Mouse (Mus musculus) liver, postnatal 0 days (tissue): ENCODE data around the gene Atxn10. TPM values are rescaled to one million over a fixed set of nuclear protein-coding genes. Genes with fewer than 3 reads are reported as not detected.

Experiments
- ATAC-seq: fragments of 200-750 bp; cut with Nextera tagmentation; 2 replicates; pipeline ENCODE4 v1.8.0; 2017; ENCODE audit warnings: mild to moderate bottlenecking, moderate library complexity
- DNase-seq: peaks from one replicate; pipeline ENCODE4 v3.0.0-alpha.2; 2016
- H3K27ac ChIP-seq: fragments of 300-500 bp; sonication (generic); 2 replicates; pipeline ENCODE4 v1.5.1; 2014; ENCODE audit warnings: antibody characterized with exemption, moderate library complexity, mild to moderate bottlenecking, low read depth
- H3K27me3 ChIP-seq: fragments of 300-500 bp; sonication (generic); 2 replicates; pipeline ENCODE4 v1.6.1; 2014; ENCODE audit warnings: low read length, control low read depth, mixed read lengths; ENCODE audit not compliant: insufficient read depth
- H3K36me3 ChIP-seq: fragments of 300-500 bp; sonication (generic); replicated peaks from 2 replicates; pipeline ENCODE4 v1.6.1; 2014; ENCODE audit warnings: mild to moderate bottlenecking, control low read depth, low read length, moderate library complexity, mixed read lengths; ENCODE audit not compliant: insufficient read depth
- H3K4me1 ChIP-seq: fragments of 300-500 bp; sonication (generic); 2 replicates; pipeline ENCODE4 v1.6.1; 2014; ENCODE audit warnings: antibody characterized with exemption, mild to moderate bottlenecking, control low read depth; ENCODE audit not compliant: insufficient read depth
- H3K4me2 ChIP-seq: fragments of 300-500 bp; sonication (generic); 2 replicates; pipeline ENCODE4 v1.6.1; 2014; ENCODE audit warnings: low read depth, mild to moderate bottlenecking, low read length, moderate library complexity, mixed read lengths
- H3K4me3 ChIP-seq: fragments of 300-500 bp; sonication (generic); 2 replicates; pipeline ENCODE4 v1.5.1; 2014; ENCODE audit warnings: low read depth, low read length
- H3K9ac ChIP-seq: fragments of 300-500 bp; sonication (generic); replicated peaks from 2 replicates; pipeline ENCODE4 v1.6.1; 2014; ENCODE audit warnings: mild to moderate bottlenecking, moderate library complexity
- H3K9me3 ChIP-seq: fragments of 300-500 bp; sonication (generic); 2 replicates; pipeline ENCODE4 v1.6.1; 2016; ENCODE audit warnings: mild to moderate bottlenecking, control low read depth, low read length, mixed read lengths
- CTCF ChIP-seq: sonication (generic); IDR thresholded peaks from 2 replicates; pipeline ENCODE4 v1.5.1; 2016; ENCODE audit warnings: antibody characterized with exemption, low read depth
- EP300 ChIP-seq: IDR thresholded peaks from 2 replicates; pipeline ENCODE4 v1.6.1; 2016; ENCODE audit warnings: antibody characterized with exemption, low read depth, mild to moderate bottlenecking
- WGBS: fragments of 180-500 bp; shearing (Covaris S2); extraction: QIAGEN DNeasy Blood & Tissue Kit; methylation state at CpG from one replicate; pipeline ENCODE4 v1.1.7; 2014; ENCODE audit not compliant: insufficient replicate concordance; 5-methylcytosine and 5-hydroxymethylcytosine counted together
- polyA plus RNA-seq: library from polyadenylated mRNA; unstranded; fragments of >200 nt; fragmentation: Nextera tagmentation; extraction: Ambion mirVana; gene quantifications from 2 replicates; pipeline ENCODE4 v1.2.1, GENCODE M21; 2015

Atxn10 gene
- polyA plus RNA-seq, 1 experiment from 2014 or later = 83.3 TPM

DNA sequence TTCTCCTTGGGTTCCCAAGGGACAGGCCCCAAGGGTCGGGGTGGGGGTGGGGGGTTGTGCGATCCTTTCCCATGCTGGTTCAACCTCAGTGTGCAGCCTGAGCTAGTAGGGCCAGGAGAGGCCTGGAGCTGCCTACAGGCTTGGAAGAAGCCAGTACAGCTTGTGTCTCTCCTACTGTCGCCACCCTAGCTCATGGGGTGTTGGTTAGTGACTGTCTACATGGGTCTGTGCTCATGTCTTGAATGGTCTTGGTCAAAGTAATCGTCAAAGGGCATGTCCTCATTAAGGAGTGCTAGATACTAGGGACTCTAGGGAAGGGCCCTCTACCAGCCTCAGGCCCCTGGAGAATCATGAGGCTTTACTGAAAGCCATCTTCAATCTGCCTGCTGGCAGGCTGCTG lies 161.5 kb downstream of the Atxn10 start:
- no peak overlapping the region for H3K4me2 ChIP-seq
- 67% methylated on average over 4 of the region's 4 CpGs for WGBS
- DNase-seq = no peak
- H3K27ac ChIP-seq = no peak overlapping the region
- H3K9ac ChIP-seq = no peak overlapping the region
- no peaks in the 10 kb centered on the region for H3K4me1 ChIP-seq
- no peak for ATAC-seq
- TF ChIP-seq CTCF = no peak
- no peak for TF ChIP-seq EP300
- no peak overlapping the region for H3K4me3 ChIP-seq
- no peaks in the 10 kb centered on the region for H3K27me3 ChIP-seq
- no peaks in the 10 kb centered on the region for H3K36me3 ChIP-seq
- H3K9me3 ChIP-seq = no peaks in the 10 kb centered on the region

DNA sequence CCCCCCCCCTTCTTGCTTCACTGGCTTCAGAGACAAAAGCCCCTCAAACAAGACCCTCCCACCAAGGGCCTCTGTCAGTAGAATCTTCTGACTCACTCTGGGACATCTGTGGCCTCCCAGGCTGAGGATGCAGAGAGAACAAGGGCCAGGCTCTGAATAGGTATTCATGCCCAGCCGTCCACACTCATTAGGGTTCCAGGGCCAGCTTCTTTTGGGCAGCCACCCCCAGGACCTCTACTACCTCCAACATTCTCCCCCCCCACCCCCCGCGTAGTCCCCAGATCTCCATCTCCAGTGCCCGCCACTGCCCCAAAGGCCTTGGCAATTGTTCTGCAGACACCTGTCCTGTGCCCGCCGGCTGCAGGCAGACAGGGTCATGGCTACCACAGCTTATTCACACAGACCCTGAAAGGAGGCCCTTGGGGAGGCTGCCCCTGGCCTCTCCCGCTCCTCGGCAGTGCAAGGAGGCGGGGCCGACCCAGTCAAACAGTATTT lies 162.0 kb downstream of the Atxn10 start:
- no peak overlapping the region for H3K4me2 ChIP-seq
- H3K27ac ChIP-seq = no peak overlapping the region
- no peaks in the 10 kb centered on the region for H3K9me3 ChIP-seq
- H3K27me3 ChIP-seq = no peaks in the 10 kb centered on the region
- DNase-seq (no peak), ATAC-seq (no peak)
- H3K36me3 ChIP-seq = no peaks in the 10 kb centered on the region
- H3K4me3 ChIP-seq = no peak overlapping the region
- H3K4me1 ChIP-seq = no peaks in the 10 kb centered on the region
- TF ChIP-seq CTCF = no peak
- no peak for TF ChIP-seq EP300
- no peak overlapping the region for H3K9ac ChIP-seq
- WGBS = 55% methylated on average over 8 of the region's 10 CpGs

DNA sequence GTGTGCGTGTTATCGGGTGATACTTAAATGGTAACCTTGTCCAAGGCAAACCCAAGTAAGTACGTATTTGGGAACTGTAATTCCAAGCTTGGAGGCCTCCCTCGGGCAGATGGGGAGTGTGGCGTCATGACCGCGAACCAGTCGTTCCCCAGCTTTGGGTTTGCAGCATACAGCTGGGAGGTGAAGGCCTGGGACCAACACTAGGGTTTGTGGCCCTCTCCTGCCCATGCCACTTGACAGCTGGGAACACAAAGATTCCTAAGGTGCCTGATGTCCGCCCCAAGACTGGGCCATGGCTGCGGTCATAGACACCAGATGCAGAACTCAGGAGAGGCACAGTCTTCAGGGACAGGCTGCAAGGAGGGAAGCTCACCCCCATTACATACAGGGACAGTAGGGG lies 164.2 kb downstream of the Atxn10 start:
- Histone ChIP-seq H3K27me3 (no peaks in the 10 kb centered on the region), H3K9me3 (no peaks in the 10 kb centered on the region), H3K4me1 (no peaks in the 10 kb centered on the region), H3K9ac (no peak overlapping the region), H3K4me3 (no peak overlapping the region), H3K27ac (no peak overlapping the region), H3K36me3 (no peaks in the 10 kb centered on the region), H3K4me2 (no peak overlapping the region)
- 81% methylated on average over 10 of the region's 10 CpGs for WGBS
- DNase-seq = no peak
- TF ChIP-seq EP300 = no peak
- TF ChIP-seq CTCF = no peak
- ATAC-seq = no peak

DNA sequence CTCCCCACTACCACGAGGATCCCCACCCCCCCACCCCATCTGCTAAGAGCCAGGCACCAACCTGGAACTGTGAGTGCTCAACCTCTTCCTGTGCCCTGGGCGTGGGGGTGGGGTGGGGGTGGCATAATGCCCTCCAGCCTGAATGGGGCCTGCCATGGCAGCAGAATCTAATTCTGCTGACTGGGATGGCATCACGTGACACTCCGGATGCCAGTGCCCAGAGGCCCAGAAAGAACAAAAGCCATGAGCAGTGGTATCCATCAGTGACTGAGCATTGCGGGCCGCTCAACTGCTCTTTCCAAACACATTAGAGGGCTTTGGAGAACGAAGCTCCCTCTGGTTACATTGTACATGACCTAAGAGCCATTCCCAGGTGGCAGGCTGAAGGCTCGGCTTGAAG lies 167.1 kb downstream of the Atxn10 start, which contains the start of gene 7530416G11Rik:
Gene 7530416G11Rik (minus strand): TSS at position 101 of the 400 bp plus-strand sequence.
- H3K36me3 ChIP-seq = no peaks in the 10 kb centered on the region
- no peak within 1 kb of the TSS for H3K27ac ChIP-seq
- no peaks in the 10 kb centered on the region for H3K9me3 ChIP-seq
- H3K4me2 ChIP-seq = no peak within 1 kb of the TSS
- no peak within 1 kb of the TSS for H3K9ac ChIP-seq
- ATAC-seq (no peak), DNase-seq (no peak)
- H3K27me3 ChIP-seq = no peaks in the 10 kb centered on the region
- no peak within 1 kb of the TSS for H3K4me3 ChIP-seq
- 70% methylated on average over 8 of the region's 8 CpGs for WGBS
- no peaks in the 10 kb centered on the region for H3K4me1 ChIP-seq
- TF ChIP-seq EP300 (no peak), CTCF (no peak)

DNA sequence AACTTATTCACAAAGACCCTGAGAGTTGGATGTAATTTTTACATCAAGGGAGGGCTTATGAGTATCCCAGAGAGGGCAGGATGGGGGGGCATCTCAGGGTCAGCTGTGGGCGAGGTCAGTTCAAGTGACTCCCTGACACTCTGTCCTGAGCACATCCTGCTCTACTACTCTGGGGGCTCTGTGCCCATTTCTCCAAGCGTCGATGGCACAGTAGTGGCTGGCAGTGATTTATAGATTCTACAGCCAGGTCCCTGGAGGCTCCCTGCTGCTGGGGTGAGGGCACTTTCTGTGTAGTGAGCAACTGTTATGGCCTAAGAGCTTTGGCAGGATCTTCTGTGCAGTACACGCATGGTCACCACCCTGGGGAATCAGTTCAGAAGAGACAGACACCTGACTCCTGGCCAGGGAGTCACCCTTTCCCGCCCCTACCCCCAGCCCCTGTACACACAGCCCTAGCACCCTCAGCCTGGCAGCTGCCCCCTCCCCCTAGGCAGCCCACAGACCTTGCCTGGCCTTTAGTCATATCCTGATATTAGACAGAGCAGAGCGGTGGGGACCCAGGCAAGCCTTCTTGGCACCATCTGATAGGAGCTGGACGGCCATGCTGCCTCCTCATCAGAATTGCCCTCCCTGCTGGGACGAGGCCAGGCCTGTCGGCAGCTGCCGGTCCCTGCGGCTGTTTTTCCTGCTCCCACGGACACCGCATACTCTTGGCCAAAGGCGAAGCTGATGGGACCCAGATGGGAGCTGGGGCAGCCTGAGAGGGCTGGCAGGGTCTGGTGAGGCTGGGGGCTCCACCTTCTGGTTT lies 169.3 kb downstream of the Atxn10 start:
- Histone ChIP-seq H3K36me3 (no peaks in the 10 kb centered on the region), H3K27me3 (no peaks in the 10 kb centered on the region), H3K27ac (no peak overlapping the region), H3K4me2 (no peak overlapping the region), H3K9me3 (no peaks in the 10 kb centered on the region), H3K4me1 (no peaks in the 10 kb centered on the region), H3K9ac (no peak overlapping the region), H3K4me3 (no peak overlapping the region)
- DNase-seq (no peak), ATAC-seq (no peak)
- 74% methylated on average over 14 of the region's 14 CpGs for WGBS
- TF ChIP-seq EP300 (no peak), CTCF (no peak)

DNA sequence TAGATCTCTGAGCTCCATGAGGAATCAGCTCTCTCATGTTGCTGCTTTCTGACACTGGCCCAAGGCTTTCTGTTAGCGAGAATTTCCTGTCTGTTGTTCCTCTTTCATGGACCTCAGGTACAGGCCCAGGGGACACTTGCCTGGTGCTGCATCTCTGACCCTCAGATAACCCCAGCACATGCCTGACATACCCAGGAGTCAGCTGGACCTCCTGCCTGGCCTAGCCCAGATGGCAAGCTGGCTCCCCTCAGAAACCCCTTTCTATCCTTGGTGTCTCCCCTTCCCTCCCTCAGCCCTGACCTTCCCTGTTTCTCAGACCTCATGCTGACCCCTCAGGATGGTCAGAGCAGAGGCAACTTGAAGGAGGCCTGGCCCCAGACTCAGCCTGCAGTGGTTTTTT lies 170.6 kb downstream of the Atxn10 start:
- ATAC-seq (no peak), DNase-seq (no peak)
- no peaks in the 10 kb centered on the region for H3K9me3 ChIP-seq
- no peaks in the 10 kb centered on the region for H3K4me1 ChIP-seq
- H3K4me3 ChIP-seq = no peak overlapping the region
- no peaks in the 10 kb centered on the region for H3K36me3 ChIP-seq
- H3K27ac ChIP-seq = no peak overlapping the region
- H3K9ac ChIP-seq = no peak overlapping the region
- H3K27me3 ChIP-seq = no peaks in the 10 kb centered on the region
- H3K4me2 ChIP-seq = no peak overlapping the region
- WGBS = 50% methylated on average over 1 of the region's 1 CpGs
- TF ChIP-seq EP300 (no peak), CTCF (no peak)
